Mouse (Mus musculus) yolk sac, embryonic 10.5 days (tissue): Measurements from ENCODE around the gene Qrich1.
A peak's percentile ranks its signal among the peaks of the same experiment; 100 is the strongest.
"Not testable (repeated sequence)": the region's sequence is repeated elsewhere in the genome, so short reads cannot be mapped to it uniquely, and the experiment has no call there.

Source experiments
- DNase-seq: peaks from one replicate; pipeline ENCODE4 v3.0.0-alpha.2; 2017; ENCODE audit warnings: low spot score

Gene Qrich1

GRCm38 (mm10) chr9:108587571-108588180 is 71.1 kb downstream of the Qrich1 start:
- DNase-seq: peak; percentile 80

- no peak for DNase-seq
Observed at GRCm38 (mm10) chr9:108589229-108589628, 72.6 kb downstream of the Qrich1 start.

- no peak for DNase-seq
Observed at GRCm38 (mm10) chr9:108591462-108591861, 74.9 kb downstream of the Qrich1 start.

GRCm38 (mm10) chr9:108594354-108594753 is 77.7 kb downstream of the Qrich1 start:
- DNase-seq: no peak

- peak; percentile 54 for DNase-seq
Observed at GRCm38 (mm10) chr9:108596998-108597764, 80.6 kb downstream of the Qrich1 start, which contains the start of gene P4htm. TSS of gene P4htm (minus strand) at chr9:108597667.

GRCm38 (mm10) chr9:108599021-108599566 is 82.5 kb downstream of the Qrich1 start:
- no peak for DNase-seq

GRCm38 (mm10) chr9:108600011-108600410 is 83.4 kb downstream of the Qrich1 start:
- peak; percentile 68 for DNase-seq

GRCm38 (mm10) chr9:108601986-108602385 is 85.4 kb downstream of the Qrich1 start:
- no peak for DNase-seq

- not testable (repeated sequence) for DNase-seq
Observed at GRCm38 (mm10) chr9:108607929-108608328, 91.3 kb downstream of the Qrich1 start.

- no peak for DNase-seq
Observed at GRCm38 (mm10) chr9:108608889-108609288, 92.3 kb downstream of the Qrich1 start.
